Mouse (Mus musculus) T-cell, adult 2 months (primary cell): ENCODE results near the gene AU041133.
A peak's percentile ranks its signal among the peaks of the same experiment; 100 is the strongest.
"Not testable (repeated sequence)": the region's sequence is repeated elsewhere in the genome, so short reads cannot be mapped to it uniquely, and the experiment has no call there.

Experiments
- DNase-seq: peaks from one replicate; pipeline ENCODE4 v3.0.0; 2022; ENCODE audit warnings: low spot score

AU041133 gene

GRCm38 (mm10) chr10:82127850-82128401 lies at the start of gene AU041133:
AU041133 (plus strand) TSS chr10:82128013.
- peak; percentile 85 for DNase-seq

GRCm38 (mm10) chr10:82082728-82083621 lies 44.8 kb upstream of the AU041133 start, which contains the start of gene BC024063:
BC024063 (plus strand) TSS chr10:82083353.
- DNase-seq: peak; percentile 57

GRCm38 (mm10) chr10:82083622-82083971 lies 44.2 kb upstream of the AU041133 start:
- DNase-seq: not testable (repeated sequence)

GRCm38 (mm10) chr10:82117206-82117605 lies 10.6 kb upstream of the AU041133 start:
- no peak for DNase-seq

GRCm38 (mm10) chr10:82145282-82145681 lies 17.5 kb downstream of the AU041133 start:
- no peak for DNase-seq

- DNase-seq: no peak
Observed at GRCm38 (mm10) chr10:82147571-82147970, 19.8 kb downstream of the AU041133 start.

GRCm38 (mm10) chr10:82167777-82168176 lies 40.0 kb downstream of the AU041133 start:
- no peak for DNase-seq

GRCm38 (mm10) chr10:82169776-82170175 lies 42.0 kb downstream of the AU041133 start:
- DNase-seq: no peak

GRCm38 (mm10) chr10:82170808-82171207 lies 43.0 kb downstream of the AU041133 start:
- DNase-seq: peak; percentile 12

GRCm38 (mm10) chr10:82178257-82179064 lies 50.6 kb downstream of the AU041133 start:
- peak; percentile 62 for DNase-seq
